Mouse (Mus musculus): Measurements from ENCODE around the gene Cldn1.

Cldn1 gene

DNA sequence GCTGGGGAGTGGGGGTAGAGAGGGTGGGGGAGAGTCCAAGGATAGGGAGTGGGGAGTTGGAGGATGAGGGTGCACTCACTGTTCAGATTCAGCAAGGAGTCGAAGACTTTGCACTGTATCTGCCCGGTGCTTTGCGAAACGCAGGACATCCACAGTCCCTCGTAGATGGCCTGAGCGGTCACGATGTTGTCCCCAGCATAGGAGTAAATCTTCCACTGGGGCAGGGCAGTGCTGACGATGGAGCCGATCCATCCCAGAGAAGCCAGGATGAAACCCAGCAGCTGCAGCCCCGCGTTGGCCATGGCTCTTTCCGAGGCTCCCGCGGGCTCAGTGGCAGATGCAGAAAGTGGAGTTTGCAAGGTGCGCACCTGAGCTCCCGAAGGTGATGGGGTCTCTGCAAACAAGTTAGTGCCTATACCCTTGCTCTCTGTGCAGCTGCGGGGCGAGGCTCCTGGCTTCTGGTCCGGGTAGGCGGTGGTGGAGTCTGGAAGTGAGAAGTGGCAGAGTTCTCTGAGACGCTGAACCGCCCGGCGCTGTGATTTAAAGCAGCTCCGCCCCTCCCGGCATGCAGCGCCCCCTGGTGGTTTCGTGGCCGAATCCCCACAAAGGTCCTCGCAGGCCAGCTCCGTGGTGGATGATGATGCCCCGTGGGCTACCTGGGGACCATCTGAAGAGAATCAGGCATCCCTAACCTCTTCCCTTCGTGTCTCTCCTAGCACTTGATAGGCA lies at the start of gene Cldn1:
Cldn1 (minus strand) TSS at position 517 of the 729 bp plus-strand sequence.
- DNase-seq: peak; percentile 89

DNA sequence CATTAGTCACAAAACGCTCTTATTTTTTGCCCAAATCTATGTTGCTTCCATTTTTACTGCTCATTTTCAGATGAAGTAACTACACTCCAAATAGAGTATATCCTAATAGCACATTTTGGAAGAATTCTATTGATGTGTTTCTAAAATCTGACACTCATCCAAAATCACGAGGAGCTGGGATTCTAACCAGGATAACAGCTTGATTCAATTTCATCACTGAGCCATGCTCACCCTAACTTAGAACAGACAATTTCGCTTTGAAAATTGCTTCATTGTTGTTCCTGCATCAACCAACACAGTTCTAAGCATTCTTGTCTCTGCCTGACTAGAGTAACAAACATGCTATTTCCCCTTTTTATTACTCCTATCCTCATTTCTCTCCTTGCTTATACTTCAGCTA lies 47.0 kb upstream of the Cldn1 start:
- DNase-seq: no peak

DNA sequence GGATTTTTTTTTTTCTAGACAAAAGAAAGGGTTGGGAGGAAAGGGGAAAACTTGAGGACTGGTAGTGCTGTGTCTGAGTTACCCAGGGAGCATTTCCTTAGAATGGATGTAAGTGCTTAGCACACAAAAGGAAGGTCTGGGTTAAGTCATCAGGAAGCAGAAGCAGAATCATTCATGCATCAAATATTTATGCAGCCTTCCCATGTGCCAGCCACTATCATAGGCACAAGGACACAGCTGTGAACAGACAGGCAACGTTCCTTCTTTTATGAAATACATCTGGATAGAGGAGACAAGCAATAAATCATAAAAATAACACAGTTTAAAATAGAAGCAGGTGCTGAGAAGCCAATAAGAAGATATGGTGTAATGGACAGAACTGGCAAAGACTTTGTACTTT lies 32.4 kb upstream of the Cldn1 start:
- DNase-seq: no peak

DNA sequence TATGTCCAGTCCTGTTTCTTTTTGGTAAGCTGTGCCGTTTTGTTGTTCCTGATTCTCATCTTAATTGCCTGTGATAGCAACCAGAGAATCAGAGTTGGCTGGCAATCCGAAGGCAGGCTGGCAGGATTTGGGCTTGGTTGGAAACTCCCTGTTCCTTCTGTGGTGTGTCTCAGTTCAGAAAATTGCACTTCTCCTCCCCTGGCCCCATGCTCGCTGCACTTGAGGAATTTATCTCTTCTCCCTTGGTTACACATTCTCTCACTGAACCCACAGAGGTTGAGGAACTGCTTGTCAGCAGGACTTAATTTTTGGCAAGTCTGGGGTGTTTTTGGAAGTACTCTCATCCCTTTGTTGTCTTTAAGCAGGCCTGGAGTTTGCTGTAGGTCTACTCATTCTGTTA lies 29.3 kb upstream of the Cldn1 start:
- DNase-seq: no peak

DNA sequence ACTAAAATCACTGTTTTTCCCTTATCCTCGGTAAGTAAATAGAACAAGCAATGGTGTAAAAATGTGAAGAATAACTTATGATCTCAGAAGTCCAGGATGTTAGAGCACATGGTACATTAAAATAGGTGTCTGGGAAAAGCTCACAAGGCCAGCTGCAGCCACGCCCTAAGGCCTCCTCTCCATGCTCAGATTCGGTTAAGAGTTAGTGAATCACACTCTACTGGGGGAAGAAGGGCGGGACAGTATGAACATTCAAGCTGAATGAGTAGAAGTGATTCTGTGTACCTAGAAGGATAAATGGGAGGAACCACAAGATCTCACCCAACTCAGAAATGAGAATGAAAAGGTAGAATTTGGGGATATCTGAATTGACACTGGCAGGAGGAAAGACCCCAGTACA lies 28.9 kb upstream of the Cldn1 start:
- no peak for DNase-seq

DNA sequence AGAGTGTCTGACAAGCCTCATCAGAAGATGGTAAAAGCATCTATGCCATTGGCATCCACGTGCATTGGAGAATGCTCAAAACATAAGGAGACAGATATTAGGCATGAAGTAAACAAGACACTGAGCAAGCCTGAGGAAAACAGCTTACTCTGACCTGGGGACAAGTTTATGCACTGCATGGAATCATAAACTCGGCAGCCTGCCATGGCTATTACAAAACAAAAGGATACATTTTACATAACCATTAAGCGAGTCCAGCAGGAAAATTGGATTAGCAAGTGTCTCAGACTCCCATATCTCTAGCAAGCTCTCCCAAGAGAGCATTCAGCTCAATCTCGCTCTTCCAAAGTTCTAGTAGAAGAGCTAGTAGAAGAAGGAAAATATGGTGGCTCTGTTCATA lies 19.3 kb upstream of the Cldn1 start:
- DNase-seq: no peak

DNA sequence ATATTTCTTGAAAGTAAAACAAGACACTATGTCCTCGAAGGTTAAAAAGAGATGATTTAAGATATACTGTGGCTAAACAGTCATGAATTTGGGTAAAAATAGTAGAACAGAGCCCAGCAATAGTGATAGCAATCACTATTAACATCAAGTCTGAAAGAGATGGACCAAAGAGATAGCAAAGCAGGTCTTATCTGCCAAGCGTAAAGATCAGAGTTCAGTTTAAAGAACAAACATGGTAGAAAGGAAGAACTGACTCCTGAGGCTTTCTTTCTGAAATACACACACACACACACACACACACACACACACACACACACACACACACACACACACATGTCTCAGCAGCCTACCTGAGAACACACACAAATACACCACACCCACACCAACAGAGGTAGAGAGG lies 14.5 kb upstream of the Cldn1 start:
- no peak for DNase-seq

DNA sequence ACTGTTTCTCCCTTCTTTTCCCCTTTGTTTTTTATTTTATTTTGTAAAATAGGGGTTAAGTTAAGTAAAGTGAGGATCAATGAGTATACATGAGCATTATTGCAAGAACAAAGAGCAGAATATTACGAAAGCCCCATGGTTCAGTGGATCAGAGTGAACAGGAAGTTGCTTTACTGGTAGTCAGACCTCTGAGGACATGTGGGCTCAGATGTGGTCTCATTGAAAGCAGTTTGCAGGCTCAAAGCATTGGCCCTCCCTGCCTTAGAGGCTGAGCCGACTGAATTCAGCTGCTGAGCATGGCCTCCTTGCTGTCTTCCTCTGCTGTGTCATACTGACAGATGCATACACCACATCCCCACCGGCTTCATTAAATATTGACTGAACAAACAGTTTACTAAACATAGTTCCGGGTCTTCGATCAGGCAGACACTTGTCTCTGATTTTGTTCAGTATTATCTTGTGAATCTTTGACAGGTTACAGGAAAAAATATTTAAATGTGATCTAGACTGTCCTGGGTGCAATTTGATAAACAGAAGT lies 12.5 kb upstream of the Cldn1 start:
- DNase-seq: peak; percentile 11

DNA sequence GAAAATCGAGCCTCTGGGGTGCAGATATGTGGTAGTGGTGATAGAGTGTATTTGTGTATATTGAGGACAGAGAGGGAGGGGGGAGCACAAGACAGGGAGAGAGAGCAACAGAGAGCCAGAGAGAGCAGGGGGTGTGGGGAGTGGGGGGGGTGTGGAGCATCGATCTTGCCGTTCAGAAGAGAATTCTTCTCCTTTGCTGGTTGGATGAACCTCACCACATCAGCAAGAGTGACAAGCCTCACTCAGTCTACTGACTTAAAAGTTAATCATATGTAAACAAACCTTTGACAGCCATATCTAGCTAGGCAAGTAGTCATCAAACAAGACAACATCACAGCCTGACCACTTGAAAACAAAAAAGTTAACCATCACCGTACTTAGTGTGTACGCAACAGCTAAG lies 5.5 kb upstream of the Cldn1 start:
- no peak for DNase-seq

DNA sequence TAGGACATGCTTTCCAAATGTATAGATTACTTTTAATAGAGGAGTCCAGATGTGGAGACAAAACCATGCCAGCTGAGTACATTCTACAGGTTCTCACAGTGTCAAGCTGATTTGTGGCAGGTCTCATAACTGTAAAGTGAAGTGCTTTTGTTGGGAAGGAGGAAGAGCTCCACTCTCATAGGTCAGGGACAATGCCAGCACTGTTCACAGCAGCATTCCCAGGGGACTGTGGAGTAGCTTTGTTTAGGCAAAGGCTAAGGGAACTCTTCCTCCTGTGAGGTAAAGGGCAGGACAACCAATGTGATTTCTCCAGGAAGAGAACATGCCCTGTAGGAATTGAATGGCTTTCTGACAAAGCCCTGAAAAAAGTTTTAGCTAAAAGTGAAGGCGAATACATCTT lies 1.5 kb downstream of the Cldn1 start:
- no peak for DNase-seq

DNA sequence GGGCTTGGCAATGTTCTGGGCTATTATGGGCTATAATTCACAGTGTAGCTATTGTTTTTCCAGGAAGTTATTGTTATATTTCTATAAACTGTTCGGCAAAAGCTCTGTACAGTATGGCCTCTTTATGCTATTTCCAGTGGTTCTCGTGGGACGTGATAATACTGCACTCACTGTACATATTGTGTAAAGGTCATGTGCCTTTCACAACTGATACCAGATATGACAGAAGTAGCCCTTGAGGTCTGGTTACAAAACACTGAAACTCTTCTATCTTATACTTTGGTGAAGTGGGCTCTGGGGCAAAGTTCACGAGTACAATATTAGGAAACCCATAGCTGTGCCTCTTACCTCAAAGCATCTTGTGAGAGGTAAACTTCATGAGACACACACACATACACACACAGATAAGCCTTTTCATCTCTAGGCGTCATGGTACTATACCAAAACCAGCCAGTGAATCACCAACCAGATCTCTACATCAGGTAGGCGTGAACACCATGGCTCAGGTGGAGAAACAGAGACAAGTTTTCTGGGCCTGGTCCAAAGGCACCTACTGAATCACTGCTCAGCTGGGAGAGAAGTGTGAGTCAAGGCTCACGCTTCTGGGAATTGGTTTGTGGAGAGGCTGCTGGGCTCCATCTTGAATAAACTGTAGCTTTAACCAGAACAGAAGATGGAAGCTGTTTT lies 2.5 kb downstream of the Cldn1 start:
- DNase-seq: no peak

DNA sequence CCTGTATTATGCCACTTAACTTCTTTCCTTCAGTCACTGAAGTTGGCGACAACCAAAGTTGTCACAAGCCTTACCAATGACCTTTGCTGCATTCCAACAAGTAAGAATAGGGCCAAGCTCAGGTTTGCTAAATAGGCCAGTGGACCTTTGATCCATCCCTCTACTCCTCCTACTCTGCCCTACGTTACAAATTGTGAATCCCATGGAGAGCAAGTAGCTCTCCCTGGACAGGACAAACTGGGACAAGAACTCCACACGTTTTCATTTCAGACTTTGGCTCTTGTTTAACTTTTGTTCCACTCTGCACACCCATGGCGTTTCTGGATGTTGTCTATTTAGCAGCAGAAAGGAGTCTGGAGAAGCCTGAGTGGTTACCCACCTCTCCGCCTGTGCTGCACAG lies 3.5 kb downstream of the Cldn1 start:
- no peak for DNase-seq

DNA sequence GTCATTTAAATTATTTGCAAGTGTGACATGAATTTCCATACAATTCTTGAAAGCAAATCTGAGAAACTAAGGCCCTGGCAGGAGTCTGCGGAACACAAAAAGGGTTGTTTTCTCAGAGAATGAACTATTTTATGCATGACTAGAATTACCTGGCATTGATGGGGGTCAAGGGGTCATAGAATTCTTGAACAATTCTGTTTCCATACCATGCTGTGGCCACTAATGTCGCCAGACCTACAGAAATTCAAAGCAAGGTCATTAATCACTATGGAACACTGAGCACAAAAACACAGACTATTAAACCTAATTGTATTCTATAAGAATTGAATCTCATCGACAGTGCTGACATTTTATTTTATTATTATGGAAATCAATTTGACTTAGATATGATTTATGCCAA lies 10.9 kb downstream of the Cldn1 start:
- no peak for DNase-seq

DNA sequence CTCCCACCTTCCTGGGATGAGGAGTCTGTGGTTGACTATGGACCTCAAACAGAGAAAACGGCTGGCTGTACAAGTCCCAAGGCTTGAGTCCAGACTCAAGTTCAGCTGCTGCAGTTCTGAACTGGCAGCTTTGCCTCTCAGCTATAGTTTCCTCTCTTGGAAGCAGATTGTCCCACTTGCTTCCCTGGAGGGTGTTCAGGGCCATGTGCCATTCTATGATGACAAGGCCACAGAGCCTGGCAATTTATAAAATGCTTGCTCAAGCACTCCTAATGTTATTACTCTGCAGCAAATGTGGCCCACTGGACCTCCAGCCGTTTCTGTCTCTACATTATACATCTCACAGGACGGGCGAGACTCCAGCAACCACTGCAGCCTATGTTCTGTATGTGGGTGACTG lies 12.0 kb downstream of the Cldn1 start:
- DNase-seq: no peak

DNA sequence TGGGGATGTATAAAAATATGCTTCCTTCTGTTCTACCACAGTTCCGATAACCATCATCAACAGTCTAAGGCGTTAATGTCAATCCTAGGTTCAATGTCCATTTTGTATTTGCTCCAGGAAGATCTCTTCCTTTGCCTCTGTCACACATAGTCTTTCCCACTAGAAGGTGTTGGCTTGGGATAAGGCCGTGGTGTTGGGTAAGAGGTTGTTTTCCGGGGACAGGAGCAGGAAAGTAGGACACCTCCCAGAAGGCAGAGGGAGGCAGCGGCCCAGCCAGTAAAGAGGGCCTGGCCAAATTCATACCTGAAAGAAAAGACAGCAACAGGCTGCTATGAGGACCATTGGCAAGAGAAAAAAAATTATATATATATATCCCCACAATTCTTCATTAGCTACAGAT lies 12.7 kb downstream of the Cldn1 start:
- no peak for DNase-seq

DNA sequence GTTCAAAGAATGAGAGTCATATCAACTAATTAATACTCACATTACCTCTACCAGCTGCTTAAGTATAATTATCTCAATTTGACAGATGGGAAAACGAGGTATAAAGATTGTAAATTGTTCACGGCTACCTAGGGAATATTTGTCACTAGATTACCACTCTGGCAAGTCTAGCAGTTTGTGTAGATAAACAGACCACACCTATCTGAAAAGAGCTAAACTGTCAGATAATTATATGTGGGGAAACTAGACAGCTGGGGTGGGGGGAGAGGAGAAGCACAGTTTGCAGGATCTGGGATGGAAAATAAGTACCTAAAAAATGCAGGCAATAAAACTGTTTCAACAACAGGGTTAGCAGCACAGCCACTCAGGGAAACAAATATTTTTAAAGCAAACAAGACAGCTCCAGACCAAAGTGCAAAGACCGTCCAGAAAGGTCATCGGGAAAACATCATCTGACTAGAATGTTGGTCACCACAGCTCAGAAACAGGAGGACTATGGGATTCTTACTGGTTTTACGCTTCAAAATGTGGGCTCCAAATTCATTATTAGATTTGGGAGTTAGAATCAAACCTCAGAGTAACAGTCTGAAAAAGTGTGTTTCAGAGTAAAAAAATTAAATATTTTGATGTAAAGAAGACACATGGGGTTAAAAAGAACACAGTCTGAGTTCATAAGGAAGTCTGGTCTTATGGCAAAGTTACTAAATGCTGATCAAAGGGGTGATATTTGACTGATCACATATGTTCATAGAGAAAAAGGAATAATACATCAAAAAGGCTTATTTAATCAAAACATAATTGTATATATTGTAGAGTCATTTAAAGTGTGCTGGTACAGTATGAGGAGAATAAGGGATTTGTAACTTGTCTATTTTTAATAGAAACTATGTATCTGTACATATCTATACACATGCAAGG lies 13.5 kb downstream of the Cldn1 start:
- no peak for DNase-seq

DNA sequence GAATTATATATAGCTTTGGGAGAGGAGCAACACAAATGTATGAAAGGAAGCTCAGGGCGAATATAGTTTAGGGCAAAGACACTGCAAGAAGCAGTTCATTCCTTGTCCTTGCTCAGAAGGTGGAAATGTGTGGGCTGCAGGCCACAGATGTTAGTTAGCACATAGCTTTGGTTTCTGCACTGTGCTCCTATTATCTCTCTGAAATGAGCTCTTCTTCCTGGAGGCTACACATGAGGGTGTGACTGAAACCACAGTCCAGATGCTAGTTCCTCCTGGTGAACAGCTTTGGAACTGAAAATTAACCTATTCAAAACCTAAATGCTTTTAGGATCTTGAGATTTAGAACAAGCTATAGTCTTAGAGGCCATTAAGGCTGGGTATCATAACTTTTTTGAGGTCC lies 16.1 kb downstream of the Cldn1 start:
- no peak for DNase-seq

DNA sequence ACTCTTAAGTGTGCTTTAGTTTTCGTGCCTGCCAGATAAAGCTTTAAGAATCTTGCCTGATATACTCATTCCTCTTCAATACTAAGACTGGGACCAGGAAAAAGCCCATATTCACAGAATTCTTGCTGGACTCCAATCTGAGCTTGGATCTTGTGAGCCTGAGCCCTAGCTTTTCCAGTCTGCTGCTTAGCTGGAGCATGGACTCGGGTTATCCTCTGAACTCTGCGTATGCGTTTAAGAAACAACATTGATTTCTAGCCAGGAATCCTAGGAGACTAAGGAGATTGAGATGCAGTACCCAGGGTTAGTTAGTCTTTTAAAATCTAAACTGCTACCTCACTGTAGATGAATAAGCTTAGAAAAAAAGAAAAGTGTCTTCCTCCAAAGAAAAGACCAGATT lies 20.9 kb downstream of the Cldn1 start:
- no peak for DNase-seq

DNA sequence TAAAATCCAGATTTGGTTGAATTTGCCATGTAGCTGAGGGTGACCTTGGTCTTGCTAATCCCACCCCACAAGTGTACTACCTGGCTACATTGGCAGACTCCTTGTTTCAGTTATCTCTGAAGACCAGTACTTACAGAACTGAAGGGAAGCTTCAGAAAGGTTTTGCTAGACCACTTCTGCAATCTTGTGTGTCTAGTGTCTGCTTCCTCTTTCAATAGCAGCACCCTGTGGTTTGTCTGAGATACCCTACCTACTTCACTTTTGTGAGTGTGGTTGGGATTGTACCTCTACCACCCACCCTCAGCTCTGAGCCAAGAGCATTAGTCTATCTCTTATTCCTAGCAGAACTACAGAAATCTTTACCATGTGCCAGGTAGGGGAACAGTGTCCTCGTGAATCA lies 22.8 kb downstream of the Cldn1 start:
- DNase-seq: no peak

DNA sequence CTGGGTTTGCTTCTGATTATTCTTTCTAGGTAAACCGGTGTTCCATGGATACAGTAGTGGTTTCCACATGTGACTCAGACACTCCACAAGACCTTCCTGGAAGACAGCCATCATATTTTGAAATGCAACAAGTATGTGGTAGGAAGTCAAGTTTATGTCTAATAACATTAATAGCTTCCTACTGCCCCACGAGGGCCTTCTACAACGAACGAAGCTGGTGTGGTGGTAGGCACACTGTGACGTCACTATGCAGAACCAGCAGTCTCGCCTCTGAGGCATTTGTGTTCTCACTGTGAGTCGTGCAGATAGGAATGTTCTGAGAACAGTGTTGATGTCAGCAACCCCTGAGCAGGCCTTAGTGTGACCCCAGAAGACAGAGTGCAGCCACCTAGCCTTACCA lies 55.4 kb downstream of the Cldn1 start:
- no peak for DNase-seq

DNA sequence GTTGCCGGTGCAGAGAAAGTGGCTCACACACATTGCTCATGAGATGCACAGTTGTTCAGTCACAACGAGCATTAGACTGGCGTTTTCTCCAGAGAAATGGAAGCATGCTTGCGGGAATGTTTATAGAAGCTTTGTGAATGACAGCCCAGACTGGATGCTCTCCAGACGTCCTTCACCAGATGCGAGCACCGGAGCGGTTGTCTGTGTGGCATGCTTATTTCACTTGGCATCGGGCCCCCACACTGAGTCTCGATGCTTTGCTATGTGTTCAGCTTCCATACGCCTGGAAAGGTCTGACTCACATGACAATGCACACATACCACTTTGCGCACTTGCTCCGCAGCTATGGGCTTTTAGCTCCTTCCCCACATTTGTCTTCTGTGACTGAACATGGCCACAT lies 56.8 kb downstream of the Cldn1 start:
- no peak for DNase-seq

DNA sequence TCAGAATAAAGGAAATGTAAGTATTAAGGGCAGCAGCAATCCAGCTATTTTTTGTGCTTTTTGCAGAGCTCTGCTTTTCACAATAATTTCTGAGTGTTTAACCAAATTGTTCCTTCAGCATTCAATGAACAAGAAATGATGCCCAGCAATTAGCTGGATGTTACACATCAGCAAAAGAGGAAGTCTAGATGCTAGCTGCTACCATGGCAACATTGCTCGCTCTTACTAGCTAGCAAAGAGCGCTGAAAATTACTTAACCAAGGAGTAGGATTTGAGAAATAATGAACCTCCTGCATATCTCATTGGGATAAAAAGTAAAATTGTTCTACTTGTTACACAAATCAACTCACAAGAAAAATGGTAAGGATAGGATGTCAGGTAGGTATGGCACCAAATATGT lies 62.2 kb downstream of the Cldn1 start:
- no peak for DNase-seq

Data from thymus, postnatal 4 days (tissue).